Mouse (Mus musculus): ENCODE measurements around the gene Fam120a.

GRCm38 (mm10) chr13:48932692-48933091 lies 35.1 kb downstream of the Fam120a start:
- no peak for TF ChIP-seq SIN3A (IDR thresholded peaks at IDR 0.05; ENCODE audit: low read length)
- no peak for TF ChIP-seq NRF1 (IDR thresholded peaks at IDR 0.05; ENCODE audit: insufficient read depth, low read depth, low read length, poor library complexity, severe bottlenecking)
- TF ChIP-seq ZMIZ1 (IDR thresholded peaks at IDR 0.05; ENCODE audit: low read depth, low read length) = no peak
- no peak for TF ChIP-seq POLR2AphosphoS5 (IDR thresholded peaks at IDR 0.05; ENCODE audit: borderline replicate concordance, low read depth, low read length)
- no peak for TF ChIP-seq CTCF (IDR thresholded peaks at IDR 0.05 in 2 of 3, conservative IDR thresholded peaks at IDR 0.05 in 1 of 3; ENCODE audit: control insufficient read depth in 1 of 3, insufficient read depth in 1 of 3, low read depth in 2 of 3, low read length in 3 of 3, poor library complexity in 1 of 3, severe bottlenecking in 1 of 3)
- TF ChIP-seq UBTF (IDR thresholded peaks at IDR 0.05; ENCODE audit: borderline replicate concordance, insufficient read depth, low read depth, low read length) = no peak
- TF ChIP-seq HCFC1 (IDR thresholded peaks at IDR 0.05; ENCODE audit: low read depth, low read length) = no peak
- TF ChIP-seq POLR2AphosphoS2 (IDR thresholded peaks at IDR 0.05; ENCODE audit: low read length) = no peak
- TF ChIP-seq MYC (IDR thresholded peaks at IDR 0.05; ENCODE audit: low read depth, low read length) = no peak
- TF ChIP-seq MAFK (IDR thresholded peaks at IDR 0.05; ENCODE audit: borderline replicate concordance, low read depth, low read length) = no peak
- no peak for TF ChIP-seq MAX (IDR thresholded peaks at IDR 0.05; ENCODE audit: low read length)

Measured in MEL (cell line).